Mouse (Mus musculus): Measurements from ENCODE around the gene Usp19. TPM values are rescaled to one million over a fixed set of nuclear protein-coding genes. Genes with fewer than 3 reads are reported as not detected.

The Usp19 gene
- total RNA-seq, 2 experiments from 2014 or later: 105 to 120 TPM

Other genes with a start within 250 kb of the Usp19 start
- 100 to 1,000 TPM; 170 to 174 TPM for gene Dag1, start 226.6 kb upstream of the Usp19 start, total RNA-seq (2021)
- 10 to 100 TPM in 1 of 2 experiments, 1 to 10 TPM in 1; 9.4 to 11.4 TPM for gene Nicn1, start 200.2 kb upstream of the Usp19 start, total RNA-seq (2021)
- gene Amt, start 193.7 kb upstream of the Usp19 start, total RNA-seq (2021): 1 to 10 TPM in 1 of 2 experiments, under 1 TPM in 1; 0.94 to 1.3 TPM
- gene Rhoa, start 184.5 kb upstream of the Usp19 start, total RNA-seq (2021): 10 to 100 TPM; 97.0 to 97.5 TPM
- 10 to 100 TPM; 24.9 to 25.1 TPM for gene Tcta, start 184.4 kb upstream of the Usp19 start, total RNA-seq (2021)
- gene Gpx1, start 151.7 kb upstream of the Usp19 start, total RNA-seq (2021): 10 to 100 TPM; 60.9 to 78.2 TPM
- 10 to 100 TPM; 61.5 to 70.3 TPM for gene Usp4, start 142.7 kb upstream of the Usp19 start, total RNA-seq (2021)
- gene 1700102P08Rik, start 97.8 kb upstream of the Usp19 start, total RNA-seq (2021): under 1 TPM; 0.32 to 0.48 TPM
- gene Ccdc36, start 62.1 kb upstream of the Usp19 start, total RNA-seq (2021): not detected
- not detected for gene BC048562, start 54.1 kb upstream of the Usp19 start, total RNA-seq (2021)
- 10 to 100 TPM; 13.3 to 20.0 TPM for gene Ccdc71, start 30.1 kb upstream of the Usp19 start, total RNA-seq (2021)
- gene Klhdc8b, start 29.0 kb upstream of the Usp19 start, total RNA-seq (2021): 1 to 10 TPM; 1.7 to 3.1 TPM
- gene Lamb2, start 10.9 kb upstream of the Usp19 start, total RNA-seq (2021): 100 to 1,000 TPM; 118 to 129 TPM
- gene Qars, start 17.1 kb downstream of the Usp19 start, total RNA-seq (2021): 10 to 100 TPM; 69.7 to 81.7 TPM
- 10 to 100 TPM; 49.3 to 51.9 TPM for gene Qrich1, start 26.2 kb downstream of the Usp19 start, total RNA-seq (2021)
- 10 to 100 TPM; 47.6 to 58.0 TPM for gene Impdh2, start 69.7 kb downstream of the Usp19 start, total RNA-seq (2021)
- gene Ndufaf3, start 76.8 kb downstream of the Usp19 start, total RNA-seq (2021): 10 to 100 TPM; 29.2 to 29.6 TPM
- 10 to 100 TPM; 10.1 to 12.3 TPM for gene Dalrd3, start 79.3 kb downstream of the Usp19 start, total RNA-seq (2021)
- gene Wdr6, start 88.1 kb downstream of the Usp19 start, total RNA-seq (2021): 1 to 10 TPM; 4.6 to 5.6 TPM
- gene P4htm, start 107.1 kb downstream of the Usp19 start, total RNA-seq (2021): 1 to 10 TPM; 3.1 to 3.5 TPM
- gene Arih2, start 158.8 kb downstream of the Usp19 start, total RNA-seq (2021): 10 to 100 TPM; 63.2 to 64.7 TPM
- 10 to 100 TPM; 59.0 to 75.5 TPM for gene Slc25a20, start 171.5 kb downstream of the Usp19 start, total RNA-seq (2021)
- 100 to 1,000 TPM; 129 to 157 TPM for gene Prkar2a, start 198.7 kb downstream of the Usp19 start, total RNA-seq (2021)